Mouse (Mus musculus) kidney, embryonic 16.5 days (tissue): Measurements from ENCODE around the gene Sct. TPM values are rescaled to one million over a fixed set of nuclear protein-coding genes. Genes with fewer than 3 reads are reported as not detected.

Experiments
- ATAC-seq: fragments of 200-750 bp; cut with Nextera tagmentation; 2 replicates; pipeline ENCODE4 v1.8.0; 2017; ENCODE audit warnings: moderate TSS enrichment; ENCODE audit not compliant: low FRiP score, low TSS enrichment
- H3K27ac ChIP-seq: fragments of 300-500 bp; sonication (generic); 2 replicates; pipeline ENCODE4 v1.5.1; 2014; ENCODE audit warnings: low read length
- H3K27me3 ChIP-seq: fragments of 300-500 bp; sonication (generic); 2 replicates; pipeline ENCODE4 v1.6.1; 2014; ENCODE audit warnings: low read length, control low read depth, mixed read lengths; ENCODE audit not compliant: insufficient read depth
- H3K36me3 ChIP-seq: fragments of 300-500 bp; sonication (generic); 2 replicates; pipeline ENCODE4 v1.6.1; 2014; ENCODE audit warnings: low read length, control low read depth, mixed read lengths; ENCODE audit not compliant: insufficient read depth
- H3K4me1 ChIP-seq: fragments of 300-500 bp; sonication (generic); 2 replicates; pipeline ENCODE4 v1.6.1; 2014; ENCODE audit warnings: low read length, control low read depth, mixed read lengths; ENCODE audit not compliant: insufficient read depth
- H3K4me2 ChIP-seq: fragments of 300-500 bp; sonication (generic); replicated peaks from 2 replicates; pipeline ENCODE4 v1.6.1; 2014; ENCODE audit warnings: low read depth, low read length
- H3K4me3 ChIP-seq: fragments of 300-500 bp; sonication (generic); 2 replicates; pipeline ENCODE4 v1.5.1; 2014; ENCODE audit warnings: mild to moderate bottlenecking, low read length
- H3K9ac ChIP-seq: fragments of 300-500 bp; sonication (generic); replicated peaks from 2 replicates; pipeline ENCODE4 v1.6.1; 2014; ENCODE audit warnings: low read length
- H3K9me3 ChIP-seq: fragments of 300-500 bp; sonication (generic); 2 replicates; pipeline ENCODE4 v1.6.1; 2016; ENCODE audit warnings: low read length, control low read depth
- WGBS: fragments of 180-500 bp; shearing (Covaris S2); extraction: QIAGEN DNeasy Blood & Tissue Kit; methylation state at CpG from one replicate; pipeline ENCODE4 v1.1.7; 2014; 5-methylcytosine and 5-hydroxymethylcytosine counted together
- polyA plus RNA-seq: library from polyadenylated mRNA; unstranded; fragments of >200 nt; fragmentation: Nextera tagmentation; extraction: Ambion mirVana; gene quantifications from 2 replicates; pipeline ENCODE4 v1.2.1, GENCODE M21; 2015

Gene Sct
- polyA plus RNA-seq = 45.2 and 47.1 TPM in 2 replicates

DNA sequence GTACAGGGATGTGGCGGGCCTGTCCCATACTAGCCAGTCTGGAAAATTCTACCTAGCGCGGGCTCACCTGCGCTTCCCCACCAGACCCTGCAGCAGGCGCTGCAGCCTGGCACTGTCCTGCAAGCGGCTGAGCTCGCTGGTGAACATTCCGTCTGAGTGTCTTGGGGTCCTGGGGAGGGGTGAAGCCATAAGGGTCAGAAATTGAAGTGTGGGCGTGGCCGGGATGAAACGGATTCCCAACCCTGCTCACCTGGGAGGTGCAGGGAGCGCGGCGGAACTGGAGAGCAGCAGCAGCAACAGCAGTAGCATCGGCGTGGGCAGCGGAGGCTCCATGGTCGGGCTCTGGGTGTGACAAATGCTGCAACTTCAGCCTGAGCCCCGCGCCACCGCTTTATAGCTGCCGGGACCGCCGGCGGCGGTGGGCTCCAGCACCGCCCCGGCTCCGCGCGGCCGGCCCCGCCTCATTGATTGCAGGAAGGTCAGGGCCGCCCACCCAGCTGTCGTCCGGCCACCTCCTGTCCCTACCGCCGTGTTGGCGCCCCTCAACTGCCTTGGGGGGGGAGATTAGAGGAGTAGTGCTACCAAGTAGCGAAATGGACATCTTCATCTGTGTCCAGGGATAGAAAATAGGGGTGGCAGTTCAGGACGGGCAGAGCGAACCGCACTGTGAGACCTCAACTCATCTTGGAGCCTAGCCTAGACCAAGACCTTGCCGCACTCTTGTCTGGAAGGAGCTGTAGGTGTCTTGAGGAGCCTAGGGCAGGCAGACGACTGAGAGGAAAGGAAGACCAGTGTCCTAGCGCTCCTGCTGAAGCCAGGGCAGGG lies at the start of gene Sct:
Gene Sct (minus strand): TSS at position 368 of the 825 bp plus-strand sequence.
- Histone ChIP-seq H3K27ac (no peak within 1 kb of the TSS; the same call in 1 of the 2 replicates), H3K36me3 (no peaks in the 10 kb centered on the region), H3K4me2 (peak within 1 kb of the TSS; percentile 95), H3K4me1 (peaks cover 31% of the 10 kb centered on the region), H3K27me3 (no peaks in the 10 kb centered on the region), H3K9me3 (no peaks in the 10 kb centered on the region), H3K9ac (peak within 1 kb of the TSS; percentile 63), H3K4me3 (peak within 1 kb of the TSS; percentile 52)
- peak; percentile 66 for ATAC-seq
- 2% methylated on average over 46 of the region's 46 CpGs for WGBS

DNA sequence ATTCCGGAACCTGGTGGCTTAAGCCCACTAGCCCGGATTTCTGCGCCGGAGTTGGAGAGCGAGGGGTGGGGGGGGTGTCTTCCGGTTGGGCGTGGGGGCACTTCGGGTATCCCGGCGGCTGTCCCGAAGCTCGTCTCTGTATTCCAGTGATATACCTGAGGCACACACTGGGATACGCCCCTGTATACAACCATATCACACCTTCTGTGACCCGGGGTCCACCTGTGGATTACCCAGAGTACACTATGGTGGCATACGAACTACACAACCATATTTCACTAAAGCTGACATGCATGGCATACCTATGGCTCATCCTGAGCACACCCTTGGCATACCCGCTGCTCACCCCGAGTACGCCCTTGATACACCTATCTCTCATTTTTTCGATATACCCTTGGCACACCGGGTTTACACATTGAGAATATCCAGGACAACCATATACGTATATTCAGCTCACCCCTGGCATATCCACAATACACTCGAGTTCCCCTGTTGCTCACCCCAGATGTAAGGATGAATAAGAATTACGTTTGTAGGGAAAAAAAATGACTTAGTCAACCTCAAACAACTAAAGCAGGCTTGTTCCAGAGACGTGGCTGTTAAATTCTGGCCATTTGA lies 49.5 kb upstream of the Sct start:
- peak overlapping the region; percentile 82 for H3K4me2 ChIP-seq
- H3K27ac ChIP-seq = peak overlapping the region; percentile 100
- peak; percentile 24 for ATAC-seq
- H3K27me3 ChIP-seq = no peaks in the 10 kb centered on the region
- H3K36me3 ChIP-seq = peaks cover 14% of the 10 kb centered on the region; the same call in 1 of the 2 replicates
- H3K4me1 ChIP-seq = peaks cover 28% of the 10 kb centered on the region
- H3K4me3 ChIP-seq = peak overlapping the region; percentile 69
- 15% methylated on average over 24 of the region's 24 CpGs for WGBS
- no peaks in the 10 kb centered on the region for H3K9me3 ChIP-seq
- peak overlapping the region; percentile 95 for H3K9ac ChIP-seq

DNA sequence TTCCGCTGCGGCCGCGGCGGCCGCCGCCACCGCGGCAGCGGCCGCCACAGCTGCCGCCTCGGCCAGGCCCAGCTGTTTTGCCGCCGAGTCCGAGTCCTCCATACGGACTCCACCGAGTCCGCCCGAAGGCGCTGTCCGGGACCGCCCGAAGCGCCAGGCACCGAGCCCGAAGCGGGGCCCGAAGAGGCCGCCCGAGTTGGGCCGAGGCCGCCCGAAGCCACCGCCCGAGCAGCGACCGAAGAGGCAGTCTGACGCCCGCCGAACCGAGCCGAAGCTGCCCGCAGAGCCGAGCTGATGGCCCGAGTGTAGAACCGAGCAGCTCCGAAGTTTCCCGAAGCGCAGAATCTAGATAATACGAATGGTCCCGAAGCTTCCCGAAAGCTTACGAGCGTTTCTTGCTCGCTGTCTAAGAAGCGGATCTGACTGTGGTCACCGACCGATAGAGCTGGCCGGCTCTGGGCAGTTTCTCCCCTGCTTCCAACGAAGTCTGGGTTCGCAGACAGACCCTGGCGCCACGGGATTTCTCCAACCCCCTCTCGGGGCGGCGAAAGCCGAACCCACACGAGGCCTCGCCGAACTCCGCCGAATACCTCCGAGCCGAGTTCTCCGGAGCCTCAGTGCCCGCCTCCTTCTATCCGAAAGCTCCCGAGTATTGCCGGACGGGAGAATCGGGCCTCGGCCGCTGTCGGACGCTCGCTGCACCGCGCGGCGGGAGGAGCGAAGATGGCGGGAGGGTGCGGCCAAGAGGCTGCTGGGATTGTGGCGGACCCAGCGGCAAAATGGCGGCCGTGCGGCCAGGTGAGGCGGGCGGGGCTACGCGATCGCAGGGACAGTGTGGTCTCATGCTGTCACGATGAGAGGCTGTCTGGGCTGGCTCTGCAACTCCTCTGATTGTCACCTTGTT lies 48.8 kb upstream of the Sct start, which contains the start of the genes Deaf1 and Tmem80:
Gene Deaf1 (minus strand): TSS at position 222 of the 904 bp plus-strand sequence.
Gene Tmem80 (plus strand): TSS at position 271 of the 904 bp plus-strand sequence.
- Histone ChIP-seq H3K27me3 (no peaks in the 10 kb centered on the region), H3K4me1 (peaks cover 28% of the 10 kb centered on the region), H3K9ac (peak within 1 kb of the TSS; percentile 95), H3K36me3 (peaks cover 13% of the 10 kb centered on the region), H3K4me2 (peak within 1 kb of the TSS; percentile 82), H3K9me3 (no peaks in the 10 kb centered on the region), H3K27ac (peak within 1 kb of the TSS; percentile 100), H3K4me3 (peak within 1 kb of the TSS; percentile 69)
- under 1% methylated on average over 105 of the region's 105 CpGs for WGBS
- ATAC-seq = peak; percentile 96

DNA sequence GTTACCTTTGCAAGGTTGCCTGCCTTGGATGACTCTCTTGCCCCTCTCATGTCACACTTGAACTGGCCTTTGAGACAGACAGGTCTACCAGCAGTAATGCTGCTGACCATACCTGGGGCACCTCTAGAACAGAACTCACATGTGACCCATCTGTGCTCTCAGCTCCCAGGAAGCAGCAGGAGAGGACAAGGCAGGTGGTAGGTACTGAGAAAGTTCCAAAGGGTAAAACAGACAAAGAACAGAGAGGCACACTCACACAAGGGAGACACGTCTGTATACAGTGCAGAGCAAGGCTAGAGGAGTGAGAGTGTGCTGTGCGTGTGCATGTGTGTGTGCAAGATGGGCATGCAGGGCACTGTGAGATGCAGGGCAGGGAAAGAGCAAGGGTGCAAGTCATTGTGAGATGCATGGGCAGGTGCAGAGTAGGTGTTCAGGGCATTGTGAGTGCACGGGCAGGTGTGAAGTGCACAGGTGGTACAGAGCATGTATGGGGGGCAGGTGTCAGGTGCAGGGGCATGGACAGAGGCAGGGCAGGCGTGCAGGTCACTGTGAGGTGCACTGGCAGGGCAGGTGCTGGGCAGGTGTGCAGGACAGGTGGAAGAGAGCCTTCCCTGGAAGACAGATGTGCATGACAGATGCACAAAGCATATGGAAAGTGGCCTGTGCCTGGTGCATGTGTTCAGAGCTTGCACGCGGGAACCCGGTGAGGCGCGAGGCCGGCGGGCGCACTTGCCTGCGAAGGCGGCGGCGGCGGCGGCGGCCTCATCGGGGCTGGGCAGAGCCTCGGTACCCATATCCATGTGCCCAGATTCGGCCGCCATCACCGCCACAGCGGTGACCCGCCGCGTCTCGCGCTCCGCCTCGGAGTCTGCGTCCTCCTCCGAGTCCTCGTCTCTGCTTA lies 47.9 kb upstream of the Sct start:
- no peaks in the 10 kb centered on the region for H3K27me3 ChIP-seq
- no peaks in the 10 kb centered on the region for H3K9me3 ChIP-seq
- H3K4me2 ChIP-seq = peak overlapping the region; percentile 82
- peak overlapping the region; percentile 95 for H3K9ac ChIP-seq
- peak; percentile 10 for ATAC-seq
- peaks cover 28% of the 10 kb centered on the region for H3K4me1 ChIP-seq
- H3K4me3 ChIP-seq = peak overlapping the region; percentile 69
- H3K27ac ChIP-seq = peak overlapping the region; percentile 100
- H3K36me3 ChIP-seq = peaks cover 20% of the 10 kb centered on the region
- WGBS = 4% methylated on average over 34 of the region's 35 CpGs

DNA sequence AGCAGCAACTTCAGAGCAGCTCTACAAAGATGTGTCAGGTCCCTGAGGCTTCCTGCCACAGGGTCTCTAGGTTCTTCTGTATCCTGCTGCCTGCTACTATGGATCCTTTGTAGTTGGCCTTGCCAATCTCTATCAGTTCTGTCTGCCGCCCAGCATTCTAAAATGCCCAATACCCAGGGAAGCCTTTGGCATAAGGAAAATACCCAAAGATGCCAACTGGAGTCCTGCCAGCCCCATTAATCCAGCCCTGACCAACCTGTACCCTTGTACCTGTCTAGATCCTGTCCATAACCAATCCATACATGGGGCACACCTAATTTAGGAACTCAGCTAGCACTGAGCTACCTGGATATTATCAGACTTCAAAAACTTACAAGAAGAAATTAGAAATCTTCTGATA lies 45.8 kb upstream of the Sct start:
- H3K4me1 ChIP-seq = peaks cover 28% of the 10 kb centered on the region
- no peak overlapping the region for H3K9ac ChIP-seq
- 82% methylated on average over 1 of the region's 1 CpGs for WGBS
- no peaks in the 10 kb centered on the region for H3K9me3 ChIP-seq
- ATAC-seq = no peak
- H3K27ac ChIP-seq = no peak overlapping the region
- no peak overlapping the region for H3K4me3 ChIP-seq
- no peaks in the 10 kb centered on the region for H3K27me3 ChIP-seq
- no peak overlapping the region for H3K4me2 ChIP-seq
- H3K36me3 ChIP-seq = peaks cover 35% of the 10 kb centered on the region

DNA sequence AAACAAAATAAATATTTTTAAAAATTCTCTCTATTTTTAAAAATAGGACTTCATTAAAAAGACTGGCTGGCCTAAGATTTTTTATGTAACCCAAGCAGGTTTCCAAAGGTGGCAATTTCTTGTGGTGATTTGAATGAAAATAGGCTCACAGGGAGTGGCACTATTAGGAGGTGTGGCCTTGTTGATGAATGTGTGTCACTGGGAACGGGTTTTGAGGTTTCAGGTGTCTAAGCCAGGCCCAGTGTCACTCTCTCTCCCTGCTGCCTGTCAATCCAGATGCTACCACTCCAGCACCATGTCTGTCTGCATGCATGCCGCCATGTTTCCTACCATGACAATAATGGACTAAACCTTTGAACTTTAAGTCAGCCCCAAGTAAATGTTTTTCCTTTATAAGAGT lies 40.5 kb upstream of the Sct start:
- no peak for ATAC-seq
- Histone ChIP-seq H3K4me2 (no peak overlapping the region), H3K36me3 (peaks cover 84% of the 10 kb centered on the region), H3K4me3 (no peak overlapping the region), H3K27me3 (no peaks in the 10 kb centered on the region), H3K9ac (no peak overlapping the region), H3K9me3 (no peaks in the 10 kb centered on the region), H3K27ac (no peak overlapping the region), H3K4me1 (no peaks in the 10 kb centered on the region)
- WGBS = 58% methylated on average over 2 of the region's 2 CpGs

DNA sequence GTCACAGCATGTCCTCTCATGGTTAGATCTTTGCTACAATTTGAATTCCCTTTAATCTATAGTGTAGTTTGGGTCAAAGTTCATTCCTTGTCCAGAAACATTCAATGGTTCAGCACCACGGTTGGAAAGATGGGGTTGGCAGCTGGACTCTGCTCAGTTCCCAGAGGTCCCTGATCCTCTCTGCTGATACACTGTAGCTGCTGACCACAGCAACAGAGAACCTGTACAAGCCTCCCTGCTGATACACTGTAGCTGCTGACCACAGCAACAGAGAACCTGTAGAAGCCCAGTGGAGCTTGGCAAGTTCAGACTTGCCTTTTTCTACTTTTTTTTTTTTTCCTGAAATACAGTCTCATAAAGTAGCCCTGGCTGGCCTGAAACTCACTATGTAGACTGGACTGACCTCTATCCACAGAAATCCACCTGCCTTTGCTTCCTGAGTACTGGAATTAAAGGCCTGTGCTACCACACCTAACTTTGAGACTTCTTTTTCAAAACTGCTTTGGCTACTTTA lies 38.7 kb upstream of the Sct start:
- WGBS = 86% methylated on average over 1 of the region's 1 CpGs
- Histone ChIP-seq H3K4me3 (no peak overlapping the region), H3K4me1 (no peaks in the 10 kb centered on the region), H3K27me3 (no peaks in the 10 kb centered on the region), H3K27ac (no peak overlapping the region), H3K9ac (no peak overlapping the region), H3K9me3 (no peaks in the 10 kb centered on the region), H3K36me3 (peaks cover 88% of the 10 kb centered on the region), H3K4me2 (no peak overlapping the region)
- ATAC-seq = no peak

DNA sequence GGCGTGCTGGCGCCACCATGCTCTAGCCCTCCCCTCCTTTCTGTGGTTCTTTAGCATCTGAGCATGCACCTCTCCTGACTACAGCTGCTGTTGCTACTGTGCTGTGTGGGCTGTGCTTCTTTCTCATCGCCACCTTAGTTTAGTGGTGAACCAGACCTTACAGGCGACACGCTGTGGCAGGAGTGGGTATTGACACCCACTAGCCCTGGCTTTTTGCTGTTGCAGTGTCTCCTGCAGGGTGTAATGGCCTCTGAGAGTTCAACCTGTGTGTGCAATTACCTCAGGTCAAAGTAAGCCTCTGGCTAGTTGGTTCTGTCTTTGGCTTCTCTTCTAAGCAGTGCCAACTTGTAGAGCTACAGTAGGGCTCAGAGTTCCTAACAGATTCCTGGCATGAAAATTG lies 37.0 kb upstream of the Sct start:
- Histone ChIP-seq H3K4me2 (no peak overlapping the region), H3K9ac (no peak overlapping the region), H3K27me3 (no peaks in the 10 kb centered on the region), H3K9me3 (no peaks in the 10 kb centered on the region), H3K4me3 (no peak overlapping the region), H3K36me3 (peaks cover 87% of the 10 kb centered on the region), H3K4me1 (no peaks in the 10 kb centered on the region), H3K27ac (no peak overlapping the region)
- no peak for ATAC-seq
- 73% methylated on average over 5 of the region's 5 CpGs for whole genome bisulfite sequencing
